Mouse (Mus musculus) C2C12 (cell line): Measurements from ENCODE around the gene Acoxl.

Source experiments
- CEBPB ChIP-seq: IDR thresholded peaks from one replicate; pipeline ENCODE4 v1.6.1; 2011; ENCODE audit warnings: low read depth, mild to moderate bottlenecking, control low read depth, moderate library complexity
- CTCF ChIP-seq: IDR thresholded peaks from one replicate; pipeline ENCODE4 v1.5.1; 2011; ENCODE audit not compliant: control insufficient read depth, insufficient read depth, insufficient read length
- MAX ChIP-seq: IDR thresholded peaks from one replicate; pipeline ENCODE4 v1.6.1; 2011; ENCODE audit warnings: mild to moderate bottlenecking, control low read depth
- MYOD1 ChIP-seq: IDR thresholded peaks from one replicate; pipeline ENCODE4 v1.6.1; 2011; ENCODE audit warnings: low read depth; ENCODE audit not compliant: control insufficient read depth, insufficient read length
- USF1 ChIP-seq: IDR thresholded peaks from one replicate; pipeline ENCODE4 v1.6.1; 2011; ENCODE audit warnings: low read depth, mild to moderate bottlenecking, control low read depth, moderate library complexity

DNA sequence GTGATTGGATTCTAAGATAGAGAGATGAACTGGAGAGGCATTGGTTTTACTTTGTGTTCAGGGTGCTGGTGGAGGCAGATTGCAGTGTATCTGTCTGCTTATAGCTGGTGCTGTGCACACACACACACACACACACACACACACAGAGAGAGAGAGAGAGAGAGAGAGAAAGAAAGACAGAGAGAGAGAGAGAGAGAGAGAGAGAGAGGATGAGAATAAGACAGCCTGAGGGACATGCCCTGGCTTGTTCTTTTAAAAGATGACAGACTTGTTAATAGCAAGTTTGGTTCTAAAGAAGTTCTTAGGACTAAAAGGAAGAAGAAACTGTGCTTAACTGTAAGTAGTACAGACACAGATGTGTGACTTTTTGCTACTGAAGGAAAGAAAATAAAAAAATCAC is 295.2 kb downstream of the Acoxl start:
- TF ChIP-seq CTCF: no peak
- no peak for TF ChIP-seq MAX
- no peak for TF ChIP-seq MYOD1
- TF ChIP-seq USF1: no peak
- TF ChIP-seq CEBPB: no peak
